Mouse (Mus musculus) hindbrain, embryonic 15.5 days (tissue): ENCODE data around the gene Magoh. TPM values are rescaled to one million over a fixed set of nuclear protein-coding genes. Genes with fewer than 3 reads are reported as not detected.

Experiments used
- ATAC-seq: fragments of 200-750 bp; cut with Nextera tagmentation; 2 replicates; pipeline ENCODE4 v1.8.0; 2017; ENCODE audit warnings: low read depth, moderate number of reproducible peaks, moderate TSS enrichment; ENCODE audit not compliant: low FRiP score
- H3K27ac ChIP-seq: fragments of 300-500 bp; sonication (generic); replicated peaks from 2 replicates; pipeline ENCODE4 v1.5.1; 2015; ENCODE audit warnings: mild to moderate bottlenecking, inconsistent platforms
- H3K27me3 ChIP-seq: fragments of 300-500 bp; sonication (generic); 2 replicates; pipeline ENCODE4 v1.6.1; 2015; ENCODE audit warnings: control low read depth, inconsistent platforms
- H3K36me3 ChIP-seq: fragments of 300-500 bp; sonication (generic); 2 replicates; pipeline ENCODE4 v1.6.1; 2015; ENCODE audit warnings: control low read depth, inconsistent platforms
- H3K4me1 ChIP-seq: fragments of 300-500 bp; sonication (generic); replicated peaks from 2 replicates; pipeline ENCODE4 v1.6.1; 2015; ENCODE audit warnings: control low read depth, inconsistent platforms
- H3K4me2 ChIP-seq: fragments of 300-500 bp; sonication (generic); 2 replicates; pipeline ENCODE4 v1.6.1; 2015; ENCODE audit warnings: moderate library complexity, mild to moderate bottlenecking, inconsistent platforms
- H3K4me3 ChIP-seq: fragments of 300-500 bp; sonication (generic); 2 replicates; pipeline ENCODE4 v1.5.1; 2015; ENCODE audit warnings: mild to moderate bottlenecking, inconsistent platforms
- H3K9ac ChIP-seq: fragments of 300-500 bp; sonication (generic); 2 replicates; pipeline ENCODE4 v1.6.1; 2015; ENCODE audit warnings: inconsistent platforms
- H3K9me3 ChIP-seq: fragments of 300-500 bp; sonication (generic); 2 replicates; pipeline ENCODE4 v1.6.1; 2016; ENCODE audit warnings: control low read depth, inconsistent platforms
- WGBS: fragments of 180-500 bp; shearing (Covaris S2); methylation state at CpG from one replicate; pipeline ENCODE4 v1.1.7; 2015; 5-methylcytosine and 5-hydroxymethylcytosine counted together
- polyA plus RNA-seq: library from polyadenylated mRNA; unstranded; fragments of >200 nt; fragmentation: Nextera tagmentation; extraction: Ambion mirVana; gene quantifications from 2 replicates; pipeline ENCODE4 v1.2.1, GENCODE M21; 2015

Magoh gene
- polyA plus RNA-seq: 98.8 and 117 TPM in 2 replicates

GRCm38 (mm10) chr4:107879254-107880050 lies at the start of gene Magoh:
Magoh (plus strand) TSS chr4:107879755.
- peak within 1 kb of the TSS; percentile 84 for H3K9ac ChIP-seq
- peak within 1 kb of the TSS; percentile 66 for H3K4me2 ChIP-seq
- peak; percentile 96 for ATAC-seq
- peaks cover 34% of the 10 kb centered on the region for H3K36me3 ChIP-seq
- WGBS: 3% methylated on average over 48 of the region's 48 CpGs
- no peaks in the 10 kb centered on the region for H3K9me3 ChIP-seq
- peak within 1 kb of the TSS; percentile 77 for H3K27ac ChIP-seq
- peaks cover 17% of the 10 kb centered on the region for H3K4me1 ChIP-seq
- H3K4me3 ChIP-seq: peak within 1 kb of the TSS; percentile 78
- H3K27me3 ChIP-seq: no peaks in the 10 kb centered on the region

- Histone ChIP-seq H3K4me2 (no peak overlapping the region), H3K4me1 (peaks cover 98% of the 10 kb centered on the region), H3K9me3 (no peaks in the 10 kb centered on the region), H3K27ac (peak overlapping the region; percentile 75), H3K36me3 (no peaks in the 10 kb centered on the region), H3K4me3 (no peak overlapping the region), H3K27me3 (no peaks in the 10 kb centered on the region), H3K9ac (no peak overlapping the region)
- 46% methylated on average over 10 of the region's 10 CpGs for WGBS
- ATAC-seq: no peak
Observed at GRCm38 (mm10) chr4:107830189-107830588, 49.4 kb upstream of the Magoh start.

DNA sequence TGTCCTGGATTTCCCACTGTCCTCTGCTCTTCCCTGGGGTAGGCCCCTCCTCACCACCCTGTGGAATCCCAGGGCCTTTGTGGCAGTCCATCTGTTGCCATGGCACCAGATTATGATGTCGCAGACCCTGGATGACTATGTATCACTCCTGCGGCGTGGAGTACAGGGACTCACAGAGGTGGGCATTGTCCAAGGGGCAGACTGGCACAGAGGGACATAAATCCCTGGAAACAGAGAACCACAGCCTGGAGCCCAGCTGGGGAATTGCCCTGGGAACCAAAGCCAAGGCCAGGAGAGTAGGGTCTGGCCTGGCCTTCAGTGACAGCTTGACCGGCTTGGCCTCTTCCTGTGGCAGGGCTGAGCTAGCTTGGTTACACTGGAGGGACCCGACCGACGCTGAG lies 48.7 kb upstream of the Magoh start:
- 18% methylated on average over 7 of the region's 7 CpGs for WGBS
- H3K4me2 ChIP-seq: no peak overlapping the region
- H3K27me3 ChIP-seq: no peaks in the 10 kb centered on the region

GRCm38 (mm10) chr4:107831678-107832077 lies 47.9 kb upstream of the Magoh start:
- 79% methylated on average over 6 of the region's 6 CpGs for WGBS
- Histone ChIP-seq H3K27me3 (no peaks in the 10 kb centered on the region), H3K9me3 (no peaks in the 10 kb centered on the region), H3K4me2 (no peak overlapping the region), H3K4me1 (peaks cover 99% of the 10 kb centered on the region), H3K4me3 (no peak overlapping the region), H3K9ac (no peak overlapping the region), H3K27ac (peak overlapping the region; percentile 75; the same call in 1 of the 2 replicates), H3K36me3 (no peaks in the 10 kb centered on the region)
- ATAC-seq: no peak

More for the DNA sequence above, 48.7 kb upstream of the Magoh start:
- Histone ChIP-seq H3K9ac (no peak overlapping the region), H3K4me1 (peaks cover 98% of the 10 kb centered on the region), H3K27ac (peak overlapping the region; percentile 75), H3K4me3 (no peak overlapping the region), H3K9me3 (no peaks in the 10 kb centered on the region), H3K36me3 (no peaks in the 10 kb centered on the region)
- peak; percentile 39 for ATAC-seq

GRCm38 (mm10) chr4:107833525-107833924 lies 46.0 kb upstream of the Magoh start:
- H3K4me2 ChIP-seq: no peak overlapping the region
- no peak overlapping the region for H3K9ac ChIP-seq
- H3K4me3 ChIP-seq: no peak overlapping the region

DNA sequence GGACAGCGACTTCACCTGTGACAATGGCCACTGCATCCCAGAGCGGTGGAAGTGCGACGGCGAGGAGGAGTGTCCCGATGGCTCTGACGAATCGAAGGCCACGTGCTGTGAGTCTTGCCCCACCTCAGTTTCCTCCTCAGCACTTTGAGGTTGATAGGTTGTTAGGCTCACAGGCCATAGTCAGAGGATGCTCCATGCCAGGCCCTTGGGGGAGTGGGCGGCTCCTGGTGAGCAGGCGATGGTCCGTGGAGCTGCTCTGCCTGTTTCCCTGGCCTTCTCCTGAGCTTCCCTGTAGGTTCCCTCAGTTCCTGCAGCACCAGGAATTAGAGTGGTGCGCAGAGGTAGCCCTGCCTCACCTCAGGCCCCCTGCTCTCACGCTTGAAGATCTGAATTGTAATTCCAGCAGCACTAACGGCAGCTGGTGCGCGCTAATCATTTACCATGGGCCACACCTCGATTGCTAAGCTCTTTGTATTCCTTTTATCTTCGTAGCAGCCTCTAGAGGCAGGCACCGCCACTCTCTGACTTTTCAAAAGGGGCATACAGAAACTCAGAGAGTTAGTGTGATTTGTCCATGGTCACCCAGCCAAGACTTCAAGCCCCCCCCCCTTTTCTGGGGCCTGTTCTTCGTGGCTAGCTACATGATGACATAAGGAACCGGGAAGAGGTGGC lies 44.8 kb upstream of the Magoh start:
- Histone ChIP-seq H3K4me2 (no peak overlapping the region), H3K27me3 (no peaks in the 10 kb centered on the region), H3K9ac (peak overlapping the region; percentile 6), H3K9me3 (no peaks in the 10 kb centered on the region), H3K36me3 (no peaks in the 10 kb centered on the region), H3K4me1 (peaks cover 96% of the 10 kb centered on the region), H3K27ac (peak overlapping the region; percentile 84), H3K4me3 (no peak overlapping the region)
- WGBS: 26% methylated on average over 22 of the region's 22 CpGs
- no peak for ATAC-seq

More at GRCm38 (mm10) chr4:107833525-107833924, 46.0 kb upstream of the Magoh start:
- WGBS: 68% methylated on average over 5 of the region's 5 CpGs
- H3K4me1 ChIP-seq: peaks cover 100% of the 10 kb centered on the region
- ATAC-seq: no peak
- no peaks in the 10 kb centered on the region for H3K27me3 ChIP-seq
- H3K36me3 ChIP-seq: no peaks in the 10 kb centered on the region
- no peaks in the 10 kb centered on the region for H3K9me3 ChIP-seq
- peak overlapping the region; percentile 84; the same call in 1 of the 2 replicates for H3K27ac ChIP-seq

GRCm38 (mm10) chr4:107835508-107835909 lies 44.0 kb upstream of the Magoh start:
- H3K36me3 ChIP-seq: no peaks in the 10 kb centered on the region
- WGBS: 9% methylated on average over 5 of the region's 5 CpGs
- peaks cover 89% of the 10 kb centered on the region for H3K4me1 ChIP-seq
- H3K4me3 ChIP-seq: no peak overlapping the region
- peak overlapping the region; percentile 84 for H3K27ac ChIP-seq
- peak overlapping the region; percentile 18 for H3K9ac ChIP-seq
- ATAC-seq: peak; percentile 23; the same call in 1 of the 2 replicates
- no peak overlapping the region for H3K4me2 ChIP-seq
- H3K27me3 ChIP-seq: no peaks in the 10 kb centered on the region
- no peaks in the 10 kb centered on the region for H3K9me3 ChIP-seq

DNA sequence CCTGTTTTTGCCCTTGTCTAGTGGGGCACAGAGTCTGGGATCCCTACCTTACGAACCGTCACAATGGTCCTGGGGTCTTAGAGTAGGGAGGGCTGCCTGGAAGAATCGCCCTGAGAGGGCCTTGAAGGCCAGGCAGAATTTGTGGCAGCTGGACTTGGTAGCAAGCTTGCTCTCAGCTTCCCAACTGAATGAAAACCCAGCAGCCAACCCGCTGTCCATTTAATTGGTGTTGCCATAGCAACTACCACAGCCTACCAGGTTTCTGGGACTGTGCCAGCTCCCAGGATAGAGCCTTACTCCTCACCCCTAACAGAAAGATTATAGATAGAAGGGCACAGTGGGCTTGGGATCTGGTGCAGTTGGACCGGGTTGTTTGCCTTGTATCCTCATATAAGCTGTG lies 42.8 kb upstream of the Magoh start:
- no peaks in the 10 kb centered on the region for H3K36me3 ChIP-seq
- no peak overlapping the region for H3K4me2 ChIP-seq
- WGBS: 14% methylated on average over 5 of the region's 5 CpGs
- peak overlapping the region; percentile 7; the same call in 1 of the 2 replicates for H3K9ac ChIP-seq
- no peak overlapping the region for H3K4me3 ChIP-seq
- H3K9me3 ChIP-seq: no peaks in the 10 kb centered on the region
- H3K27me3 ChIP-seq: no peaks in the 10 kb centered on the region
- peak; percentile 36; the same call in 1 of the 2 replicates for ATAC-seq
- peak overlapping the region; percentile 84 for H3K27ac ChIP-seq
- peaks cover 76% of the 10 kb centered on the region for H3K4me1 ChIP-seq

GRCm38 (mm10) chr4:107837910-107838309 lies 41.6 kb upstream of the Magoh start:
- peak overlapping the region; percentile 84 for H3K27ac ChIP-seq

DNA sequence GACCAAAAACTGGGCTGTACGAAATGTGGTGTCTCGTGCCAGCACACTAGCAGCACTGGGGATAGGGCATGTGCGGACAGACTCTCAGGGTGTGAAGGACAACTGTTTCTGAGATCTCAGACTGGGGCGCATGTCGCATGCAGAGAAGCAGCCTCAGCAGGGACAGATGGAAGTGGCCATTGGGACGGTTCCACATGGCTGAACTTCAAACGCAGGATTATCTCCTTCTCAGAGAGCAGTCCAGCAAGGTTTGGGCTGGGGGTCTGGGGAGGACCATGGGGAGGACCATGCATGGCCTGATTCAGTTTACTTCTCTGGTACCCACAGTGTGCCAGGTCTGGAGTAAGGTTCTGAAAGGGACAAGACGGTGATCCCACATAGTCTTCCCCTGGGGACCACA lies 35.9 kb upstream of the Magoh start:
- no peaks in the 10 kb centered on the region for H3K9me3 ChIP-seq
- H3K4me2 ChIP-seq: no peak overlapping the region
- no peak overlapping the region for H3K4me3 ChIP-seq
- no peak overlapping the region; the same call in 1 of the 2 replicates for H3K27ac ChIP-seq
- ATAC-seq: no peak
- no peak overlapping the region for H3K9ac ChIP-seq
- H3K36me3 ChIP-seq: peaks cover 24% of the 10 kb centered on the region; the same call in 1 of the 2 replicates
- WGBS: 56% methylated on average over 8 of the region's 8 CpGs
- H3K27me3 ChIP-seq: peaks cover 10% of the 10 kb centered on the region
- H3K4me1 ChIP-seq: peaks cover 36% of the 10 kb centered on the region

More at GRCm38 (mm10) chr4:107837910-107838309, 41.6 kb upstream of the Magoh start:
- 33% methylated on average over 3 of the region's 3 CpGs for WGBS
- Histone ChIP-seq H3K36me3 (0 out of 2 replicates have a peak, but pooled peaks cover 1% of the 10 kb centered on the region), H3K4me2 (no peak overlapping the region), H3K4me3 (no peak overlapping the region), H3K27me3 (no peaks in the 10 kb centered on the region), H3K4me1 (peaks cover 69% of the 10 kb centered on the region), H3K9ac (no peak overlapping the region), H3K9me3 (no peaks in the 10 kb centered on the region)
- ATAC-seq: no peak

DNA sequence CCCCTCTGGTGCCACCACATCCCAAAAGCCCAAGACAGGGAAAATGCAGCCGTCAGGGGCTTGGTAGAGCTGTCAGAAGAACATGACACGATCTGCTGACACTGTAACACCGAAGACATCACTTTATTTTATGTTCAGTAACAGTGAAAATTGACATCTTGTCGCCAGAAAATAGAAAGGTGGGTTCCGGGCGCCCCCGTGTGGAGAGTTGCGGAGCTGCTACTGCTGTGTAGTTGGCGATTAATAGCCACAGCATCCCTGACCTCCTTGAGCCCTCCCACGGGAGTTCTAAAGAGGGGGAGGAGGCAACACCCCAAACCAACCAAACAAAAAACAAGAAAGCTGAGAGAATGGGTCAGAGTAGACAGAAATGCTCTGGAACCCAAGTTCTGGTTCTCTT lies 34.6 kb upstream of the Magoh start:
- Histone ChIP-seq H3K4me2 (no peak overlapping the region), H3K27ac (peak overlapping the region; percentile 49; the same call in 1 of the 2 replicates), H3K4me1 (peaks cover 29% of the 10 kb centered on the region), H3K27me3 (peaks cover 10% of the 10 kb centered on the region), H3K4me3 (no peak overlapping the region), H3K9me3 (no peaks in the 10 kb centered on the region), H3K36me3 (peaks cover 31% of the 10 kb centered on the region; the same call in 1 of the 2 replicates), H3K9ac (no peak overlapping the region)
- no peak for ATAC-seq
- WGBS: 1% methylated on average over 10 of the region's 10 CpGs

- Histone ChIP-seq H3K36me3 (peaks cover 33% of the 10 kb centered on the region; the same call in 1 of the 2 replicates), H3K4me1 (peaks cover 29% of the 10 kb centered on the region), H3K9ac (no peak overlapping the region), H3K4me2 (no peak overlapping the region), H3K4me3 (no peak overlapping the region), H3K9me3 (no peaks in the 10 kb centered on the region), H3K27ac (no peak overlapping the region), H3K27me3 (peaks cover 10% of the 10 kb centered on the region)
- ATAC-seq: no peak
- 61% methylated on average over 7 of the region's 7 CpGs for WGBS
Observed at GRCm38 (mm10) chr4:107846795-107847194, 32.8 kb upstream of the Magoh start.
